Mouse (Mus musculus): ENCODE results near the gene Colq. TPM values are rescaled to one million over a fixed set of nuclear protein-coding genes. Genes with fewer than 3 reads are reported as not detected.

The Colq gene
- polyA plus RNA-seq, 1 experiment from 2014 or later, result 0.42 TPM

- Histone ChIP-seq H3K9ac (ENCODE audit: low read length) (no peak overlapping the region), H3K4me2 (ENCODE audit: low read length) (no peak overlapping the region), H3K27me3 (replicated peaks; ENCODE audit: control insufficient read depth, insufficient read depth, low read length) (no peaks in the 10 kb centered on the region), H3K27ac (ENCODE audit: low read depth) (no peak overlapping the region), H3K4me3 (ENCODE audit: low read depth, low read length) (no peak overlapping the region), H3K4me1 (replicated peaks; ENCODE audit: control insufficient read depth, insufficient read depth, low read length) (no peaks in the 10 kb centered on the region), H3K36me3 (ENCODE audit: control insufficient read depth, insufficient read depth, low read length) (no peaks in the 10 kb centered on the region), H3K9me3 (ENCODE audit: control insufficient read depth, low read length) (no peaks in the 10 kb centered on the region)
- DNase-seq (ENCODE audit: low spot score) (no peak), ATAC-seq (replicated peaks; ENCODE audit: low FRiP score, low TSS enrichment, low read depth) (no peak)
- WGBS, result 80% methylated on average over 7 of the region's 7 CpGs
These were observed 65.9 kb downstream of the Colq start for GRCm38 (mm10) chr14:31525040-31525810.

- no peak overlapping the region for H3K27ac ChIP-seq (ENCODE audit: low read depth)
- no peak overlapping the region for H3K9ac ChIP-seq (ENCODE audit: low read length)
- 48% methylated on average over 2 of the region's 2 CpGs for WGBS
- DNase-seq (ENCODE audit: low spot score), result no peak
- no peaks in the 10 kb centered on the region for H3K36me3 ChIP-seq (ENCODE audit: control insufficient read depth, insufficient read depth, low read length)
- H3K4me1 ChIP-seq (replicated peaks; ENCODE audit: control insufficient read depth, insufficient read depth, low read length), result no peaks in the 10 kb centered on the region
- H3K4me3 ChIP-seq (ENCODE audit: low read depth, low read length), result no peak overlapping the region
- ATAC-seq (replicated peaks; ENCODE audit: low FRiP score, low TSS enrichment, low read depth), result no peak
- no peak overlapping the region for H3K4me2 ChIP-seq (ENCODE audit: low read length)
- no peaks in the 10 kb centered on the region for H3K27me3 ChIP-seq (replicated peaks; ENCODE audit: control insufficient read depth, insufficient read depth, low read length)
- no peaks in the 10 kb centered on the region for H3K9me3 ChIP-seq (ENCODE audit: control insufficient read depth, low read length)
These were observed 69.8 kb downstream of the Colq start for GRCm38 (mm10) chr14:31521318-31521717.

- H3K9me3 ChIP-seq (ENCODE audit: control insufficient read depth, low read length), result peaks cover 5% of the 10 kb centered on the region; the same call in 1 of the 2 replicates
- WGBS, result 36% methylated on average over 3 of the region's 3 CpGs
- H3K4me3 ChIP-seq (ENCODE audit: low read depth, low read length), result no peak overlapping the region
- no peaks in the 10 kb centered on the region for H3K4me1 ChIP-seq (replicated peaks; ENCODE audit: control insufficient read depth, insufficient read depth, low read length)
- H3K27me3 ChIP-seq (replicated peaks; ENCODE audit: control insufficient read depth, insufficient read depth, low read length), result no peaks in the 10 kb centered on the region
- ATAC-seq (replicated peaks; ENCODE audit: low FRiP score, low TSS enrichment, low read depth) (no peak), DNase-seq (ENCODE audit: low spot score) (no peak)
- H3K4me2 ChIP-seq (ENCODE audit: low read length), result no peak overlapping the region; the same call in 1 of the 2 replicates
- no peak overlapping the region for H3K9ac ChIP-seq (ENCODE audit: low read length)
- no peaks in the 10 kb centered on the region for H3K36me3 ChIP-seq (ENCODE audit: control insufficient read depth, insufficient read depth, low read length)
- H3K27ac ChIP-seq (ENCODE audit: low read depth), result no peak overlapping the region
These were observed 72.0 kb downstream of the Colq start for GRCm38 (mm10) chr14:31519165-31519564.

GRCm38 (mm10) chr14:31515895-31516294 lies 75.2 kb downstream of the Colq start:
- H3K27ac ChIP-seq (ENCODE audit: low read depth), result no peak overlapping the region
- H3K9ac ChIP-seq (ENCODE audit: low read length), result no peak overlapping the region
- H3K27me3 ChIP-seq (replicated peaks; ENCODE audit: control insufficient read depth, insufficient read depth, low read length), result no peaks in the 10 kb centered on the region
- 95% methylated on average over 2 of the region's 2 CpGs for WGBS
- DNase-seq (ENCODE audit: low spot score) (no peak), ATAC-seq (replicated peaks; ENCODE audit: low FRiP score, low TSS enrichment, low read depth) (no peak)
- H3K4me1 ChIP-seq (replicated peaks; ENCODE audit: control insufficient read depth, insufficient read depth, low read length), result no peaks in the 10 kb centered on the region
- peaks cover 5% of the 10 kb centered on the region; the same call in 1 of the 2 replicates for H3K9me3 ChIP-seq (ENCODE audit: control insufficient read depth, low read length)
- H3K4me2 ChIP-seq (ENCODE audit: low read length), result no peak overlapping the region
- 0 out of 2 replicates have a peak, but pooled peaks cover 2% of the 10 kb centered on the region for H3K36me3 ChIP-seq (ENCODE audit: control insufficient read depth, insufficient read depth, low read length)
- H3K4me3 ChIP-seq (ENCODE audit: low read depth, low read length), result no peak overlapping the region

- H3K9ac ChIP-seq (ENCODE audit: low read length), result no peak overlapping the region
- peaks cover 5% of the 10 kb centered on the region; the same call in 1 of the 2 replicates for H3K9me3 ChIP-seq (ENCODE audit: control insufficient read depth, low read length)
- H3K27ac ChIP-seq (ENCODE audit: low read depth), result no peak overlapping the region
- 92% methylated on average over 3 of the region's 3 CpGs for WGBS
- H3K4me3 ChIP-seq (ENCODE audit: low read depth, low read length), result no peak overlapping the region
- H3K4me1 ChIP-seq (replicated peaks; ENCODE audit: control insufficient read depth, insufficient read depth, low read length), result no peaks in the 10 kb centered on the region
- DNase-seq (ENCODE audit: low spot score) (no peak), ATAC-seq (replicated peaks; ENCODE audit: low FRiP score, low TSS enrichment, low read depth) (no peak)
- peaks cover 53% of the 10 kb centered on the region for H3K36me3 ChIP-seq (ENCODE audit: control insufficient read depth, insufficient read depth, low read length)
- no peaks in the 10 kb centered on the region for H3K27me3 ChIP-seq (replicated peaks; ENCODE audit: control insufficient read depth, insufficient read depth, low read length)
- no peak overlapping the region for H3K4me2 ChIP-seq (ENCODE audit: low read length)
These were observed 80.8 kb downstream of the Colq start for GRCm38 (mm10) chr14:31510322-31510721.

- Histone ChIP-seq H3K4me1 (replicated peaks; ENCODE audit: control insufficient read depth, insufficient read depth, low read length) (no peaks in the 10 kb centered on the region), H3K27ac (ENCODE audit: low read depth) (no peak overlapping the region), H3K9me3 (ENCODE audit: control insufficient read depth, low read length) (peaks cover 5% of the 10 kb centered on the region; the same call in 1 of the 2 replicates), H3K4me2 (ENCODE audit: low read length) (no peak overlapping the region), H3K9ac (ENCODE audit: low read length) (no peak overlapping the region), H3K4me3 (ENCODE audit: low read depth, low read length) (no peak overlapping the region), H3K27me3 (replicated peaks; ENCODE audit: control insufficient read depth, insufficient read depth, low read length) (no peaks in the 10 kb centered on the region), H3K36me3 (ENCODE audit: control insufficient read depth, insufficient read depth, low read length) (peaks cover 57% of the 10 kb centered on the region)
- ATAC-seq (replicated peaks; ENCODE audit: low FRiP score, low TSS enrichment, low read depth), result no peak
- 96% methylated on average over 2 of the region's 2 CpGs for WGBS
- no peak for DNase-seq (ENCODE audit: low spot score)
These were observed 81.2 kb downstream of the Colq start for GRCm38 (mm10) chr14:31509911-31510310.

GRCm38 (mm10) chr14:31506456-31506855 lies 84.7 kb downstream of the Colq start:
- peaks cover 92% of the 10 kb centered on the region for H3K36me3 ChIP-seq (ENCODE audit: control insufficient read depth, insufficient read depth, low read length)
- WGBS, result 98% methylated on average over 6 of the region's 6 CpGs
- ATAC-seq (replicated peaks; ENCODE audit: low FRiP score, low TSS enrichment, low read depth), result no peak

GRCm38 (mm10) chr14:31503406-31503805 lies 87.7 kb downstream of the Colq start:
- Histone ChIP-seq H3K27ac (ENCODE audit: low read depth) (no peak overlapping the region), H3K9me3 (ENCODE audit: control insufficient read depth, low read length) (no peaks in the 10 kb centered on the region), H3K36me3 (ENCODE audit: control insufficient read depth, insufficient read depth, low read length) (peaks cover 100% of the 10 kb centered on the region), H3K4me3 (ENCODE audit: low read depth, low read length) (no peak overlapping the region), H3K27me3 (replicated peaks; ENCODE audit: control insufficient read depth, insufficient read depth, low read length) (no peaks in the 10 kb centered on the region), H3K9ac (ENCODE audit: low read length) (no peak overlapping the region), H3K4me2 (ENCODE audit: low read length) (no peak overlapping the region), H3K4me1 (replicated peaks; ENCODE audit: control insufficient read depth, insufficient read depth, low read length) (no peaks in the 10 kb centered on the region)
- DNase-seq (ENCODE audit: low spot score), result no peak
- 85% methylated on average over 13 of the region's 13 CpGs for WGBS
- ATAC-seq (replicated peaks; ENCODE audit: low FRiP score, low TSS enrichment, low read depth), result no peak

More at GRCm38 (mm10) chr14:31506456-31506855, 84.7 kb downstream of the Colq start:
- Histone ChIP-seq H3K4me1 (replicated peaks; ENCODE audit: control insufficient read depth, insufficient read depth, low read length) (no peaks in the 10 kb centered on the region), H3K4me2 (ENCODE audit: low read length) (no peak overlapping the region), H3K27ac (ENCODE audit: low read depth) (no peak overlapping the region), H3K9ac (ENCODE audit: low read length) (no peak overlapping the region), H3K9me3 (ENCODE audit: control insufficient read depth, low read length) (no peaks in the 10 kb centered on the region), H3K4me3 (ENCODE audit: low read depth, low read length) (no peak overlapping the region), H3K27me3 (replicated peaks; ENCODE audit: control insufficient read depth, insufficient read depth, low read length) (no peaks in the 10 kb centered on the region)
- DNase-seq (ENCODE audit: low spot score), result no peak

- Histone ChIP-seq H3K4me3 (ENCODE audit: low read depth, low read length) (no peak overlapping the region), H3K9ac (ENCODE audit: low read length) (no peak overlapping the region), H3K4me1 (replicated peaks; ENCODE audit: control insufficient read depth, insufficient read depth, low read length) (peaks cover 13% of the 10 kb centered on the region), H3K27ac (ENCODE audit: low read depth) (no peak overlapping the region), H3K27me3 (replicated peaks; ENCODE audit: control insufficient read depth, insufficient read depth, low read length) (no peaks in the 10 kb centered on the region), H3K36me3 (ENCODE audit: control insufficient read depth, insufficient read depth, low read length) (peaks cover 69% of the 10 kb centered on the region), H3K4me2 (ENCODE audit: low read length) (no peak overlapping the region), H3K9me3 (ENCODE audit: control insufficient read depth, low read length) (no peaks in the 10 kb centered on the region)
- DNase-seq (ENCODE audit: low spot score) (no peak), ATAC-seq (replicated peaks; ENCODE audit: low FRiP score, low TSS enrichment, low read depth) (no peak)
- 76% methylated on average over 1 of the region's 1 CpGs for WGBS
These were observed 91.6 kb downstream of the Colq start for GRCm38 (mm10) chr14:31499526-31499925.

Data from intestine, embryonic 14.5 days (tissue).